Mouse (Mus musculus) limb, embryonic 10.5 days (tissue): Measurements from ENCODE around the gene Kcnq5. TPM values are rescaled to one million over a fixed set of nuclear protein-coding genes. Genes with fewer than 3 reads are reported as not detected.
"Not testable (repeated sequence)": the region's sequence is repeated elsewhere in the genome, so short reads cannot be mapped to it uniquely, and the experiment has no call there.

ENCODE experiments used
- DNase-seq: peaks from one replicate; pipeline ENCODE4 v3.0.0-alpha.2; 2017; ENCODE audit warnings: low spot score
- H3K27ac ChIP-seq: fragments of 300-500 bp; sonication (generic); 2 replicates; pipeline ENCODE4 v1.5.1; 2016; ENCODE audit warnings: mild to moderate bottlenecking
- H3K27me3 ChIP-seq: fragments of 300-500 bp; sonication (generic); 2 replicates; pipeline ENCODE4 v1.6.1; 2016; ENCODE audit warnings: low read depth, mild to moderate bottlenecking; ENCODE audit not compliant: poor library complexity, severe bottlenecking
- H3K36me3 ChIP-seq: fragments of 300-500 bp; sonication (generic); 2 replicates; pipeline ENCODE4 v1.6.1; 2016; ENCODE audit warnings: mild to moderate bottlenecking, moderate library complexity
- H3K4me1 ChIP-seq: fragments of 300-500 bp; sonication (generic); 2 replicates; pipeline ENCODE4 v1.6.1; 2016
- H3K4me3 ChIP-seq: fragments of 300-500 bp; sonication (generic); 2 replicates; pipeline ENCODE4 v1.5.1; 2016; ENCODE audit warnings: mild to moderate bottlenecking, moderate library complexity
- H3K9me3 ChIP-seq: fragments of 300-500 bp; sonication (generic); replicated peaks from 2 replicates; pipeline ENCODE4 v1.6.1; 2016; ENCODE audit warnings: mild to moderate bottlenecking
- WGBS: fragments of 180-500 bp; shearing (Covaris S2); methylation state at CpG from one replicate; pipeline ENCODE4 v1.1.7; 2016; 5-methylcytosine and 5-hydroxymethylcytosine counted together
- polyA plus RNA-seq: library from polyadenylated mRNA; unstranded; fragments of >200 nt; fragmentation: Nextera tagmentation; extraction: Ambion mirVana; gene quantifications from 2 replicates; pipeline ENCODE4 v1.2.1, GENCODE M21; 2016

Gene Kcnq5
- polyA plus RNA-seq, 1 experiment from 2014 or later = 0.81 TPM

DNA sequence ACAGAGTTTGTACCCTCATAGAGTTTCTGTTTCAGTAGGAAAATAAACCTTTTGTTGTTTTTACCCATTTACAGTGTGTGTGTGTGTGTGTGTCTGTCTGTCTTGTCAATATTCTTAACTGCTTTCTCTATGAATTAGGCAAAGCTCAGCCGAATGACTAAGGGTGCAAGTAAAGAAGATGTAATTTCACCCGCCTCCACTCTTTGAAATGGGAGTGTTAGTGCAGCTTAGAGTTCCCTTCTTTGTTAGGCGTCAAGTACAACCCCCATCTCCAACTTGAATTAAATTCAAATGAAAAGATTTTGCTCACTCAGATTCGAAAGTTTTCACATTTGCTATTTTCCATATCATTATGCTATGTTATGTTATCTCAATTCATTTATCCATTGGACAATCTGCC lies 361.1 kb downstream of the Kcnq5 start:
- Histone ChIP-seq H3K4me1 (no peaks in the 10 kb centered on the region), H3K27me3 (no peaks in the 10 kb centered on the region), H3K36me3 (no peaks in the 10 kb centered on the region), H3K27ac (no peak overlapping the region), H3K9me3 (no peaks in the 10 kb centered on the region), H3K4me3 (no peak overlapping the region)
- DNase-seq = no peak
- 87% methylated on average over 4 of the region's 4 CpGs for WGBS

DNA sequence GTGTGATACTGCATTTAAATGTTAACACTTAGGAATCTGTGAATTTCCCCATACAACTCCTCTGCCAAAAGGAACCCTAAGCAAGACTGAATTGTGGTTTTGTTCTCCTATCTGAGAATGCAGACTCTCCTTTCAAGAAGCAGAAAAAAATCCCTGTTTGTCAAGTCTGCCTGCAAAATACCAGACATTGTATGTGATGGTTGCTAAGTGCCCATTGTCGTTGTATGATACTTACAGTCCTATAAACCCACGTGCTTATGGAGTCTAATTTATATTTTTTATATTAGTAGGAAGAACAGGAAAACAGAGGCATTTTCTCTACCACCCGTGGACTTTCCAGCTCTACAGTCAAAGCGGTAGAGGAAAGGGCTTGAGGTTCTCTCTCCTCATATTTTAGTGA lies 367.9 kb downstream of the Kcnq5 start:
- no peak overlapping the region for H3K27ac ChIP-seq
- H3K36me3 ChIP-seq = no peaks in the 10 kb centered on the region
- H3K9me3 ChIP-seq = no peaks in the 10 kb centered on the region
- H3K27me3 ChIP-seq = no peaks in the 10 kb centered on the region
- no peak for DNase-seq
- H3K4me1 ChIP-seq = no peaks in the 10 kb centered on the region
- 83% methylated on average over 4 of the region's 4 CpGs for WGBS
- H3K4me3 ChIP-seq = no peak overlapping the region

DNA sequence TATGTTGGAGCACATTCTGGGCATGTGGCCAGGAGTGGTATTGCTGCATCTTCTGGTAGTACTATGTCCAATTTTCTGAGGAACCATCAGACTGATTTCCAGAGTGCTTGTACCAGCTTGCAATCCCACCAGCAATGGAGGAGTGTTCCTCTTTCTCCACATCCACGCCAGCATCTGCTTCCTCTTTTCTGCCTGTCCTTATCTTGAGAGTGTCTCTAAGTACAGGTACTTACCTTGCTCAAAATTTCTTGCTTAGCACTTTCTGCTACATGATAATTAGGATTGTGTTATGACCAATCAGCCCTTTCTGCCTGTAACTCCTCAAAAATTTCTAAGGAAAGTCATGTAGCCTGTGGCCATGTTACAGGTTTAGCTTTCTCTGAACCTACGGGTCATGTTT lies 394.3 kb downstream of the Kcnq5 start:
- not testable (repeated sequence) for H3K9me3 ChIP-seq, H3K4me3 ChIP-seq, H3K36me3 ChIP-seq, H3K27me3 ChIP-seq, H3K4me1 ChIP-seq, H3K27ac ChIP-seq, DNase-seq
- WGBS = 91% methylated on average over 2 of the region's 2 CpGs

DNA sequence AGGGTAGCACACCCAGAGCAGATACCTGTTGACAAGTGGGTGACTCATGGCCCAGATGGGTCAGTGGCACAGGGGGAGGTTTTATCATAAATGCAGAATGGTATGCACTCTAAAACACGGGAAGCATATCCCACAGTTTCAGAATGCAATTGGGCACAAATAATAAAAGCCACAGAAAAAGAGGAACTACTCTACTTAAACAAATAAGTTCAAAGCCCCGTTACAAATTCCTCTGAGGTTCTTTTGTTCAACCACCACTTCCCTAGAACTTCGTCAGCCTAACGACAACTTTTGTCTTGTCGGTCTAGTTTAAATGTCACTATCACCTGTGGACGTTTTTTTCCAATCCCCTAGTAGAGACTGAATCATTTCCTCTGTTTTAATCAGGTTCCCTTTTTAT lies 407.1 kb downstream of the Kcnq5 start:
- H3K9me3 ChIP-seq = no peaks in the 10 kb centered on the region
- H3K27me3 ChIP-seq = no peaks in the 10 kb centered on the region
- no peak overlapping the region for H3K27ac ChIP-seq
- 83% methylated on average over 6 of the region's 6 CpGs for WGBS
- no peak for DNase-seq
- H3K4me1 ChIP-seq = no peaks in the 10 kb centered on the region
- H3K4me3 ChIP-seq = no peak overlapping the region
- H3K36me3 ChIP-seq = no peaks in the 10 kb centered on the region

DNA sequence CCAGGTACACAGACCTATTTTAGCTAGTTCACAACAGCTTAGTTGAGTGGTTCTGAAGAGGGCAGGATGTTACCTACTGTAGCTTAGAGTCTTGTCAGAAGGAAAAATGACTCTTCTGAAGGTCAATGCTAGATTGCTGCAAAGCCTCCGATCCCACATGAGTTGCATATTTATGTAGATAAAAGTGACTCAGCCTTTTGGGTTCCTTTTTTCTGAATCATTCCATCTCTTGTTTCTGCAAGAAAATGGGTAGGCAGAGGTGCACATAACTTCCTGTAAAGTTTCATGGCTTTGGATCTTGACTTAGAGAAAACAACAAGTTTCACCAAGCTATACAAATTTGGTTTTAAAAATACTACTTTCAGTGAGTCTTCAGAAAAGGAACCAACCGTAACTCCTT lies 409.0 kb downstream of the Kcnq5 start:
- H3K36me3 ChIP-seq = no peaks in the 10 kb centered on the region
- no peak overlapping the region for H3K4me3 ChIP-seq
- H3K9me3 ChIP-seq = no peaks in the 10 kb centered on the region
- no peaks in the 10 kb centered on the region for H3K4me1 ChIP-seq
- no peak for DNase-seq
- H3K27ac ChIP-seq = no peak overlapping the region
- no peaks in the 10 kb centered on the region for H3K27me3 ChIP-seq
- WGBS = 97% methylated on average over 2 of the region's 2 CpGs

- DNase-seq = no peak
Observed at GRCm38 (mm10) chr1:21543909-21544308, 417.8 kb downstream of the Kcnq5 start.

GRCm38 (mm10) chr1:21539486-21539885 lies 422.3 kb downstream of the Kcnq5 start:
- WGBS = 88% methylated on average over 2 of the region's 2 CpGs
- no peaks in the 10 kb centered on the region for H3K36me3 ChIP-seq
- H3K9me3 ChIP-seq = no peaks in the 10 kb centered on the region
- no peak overlapping the region for H3K4me3 ChIP-seq
- no peaks in the 10 kb centered on the region for H3K4me1 ChIP-seq
- DNase-seq = no peak
- H3K27ac ChIP-seq = no peak overlapping the region
- no peaks in the 10 kb centered on the region for H3K27me3 ChIP-seq

More at GRCm38 (mm10) chr1:21543909-21544308, 417.8 kb downstream of the Kcnq5 start:
- Histone ChIP-seq H3K27me3 (no peaks in the 10 kb centered on the region), H3K27ac (no peak overlapping the region), H3K4me3 (no peak overlapping the region), H3K36me3 (no peaks in the 10 kb centered on the region), H3K4me1 (no peaks in the 10 kb centered on the region), H3K9me3 (no peaks in the 10 kb centered on the region)

DNA sequence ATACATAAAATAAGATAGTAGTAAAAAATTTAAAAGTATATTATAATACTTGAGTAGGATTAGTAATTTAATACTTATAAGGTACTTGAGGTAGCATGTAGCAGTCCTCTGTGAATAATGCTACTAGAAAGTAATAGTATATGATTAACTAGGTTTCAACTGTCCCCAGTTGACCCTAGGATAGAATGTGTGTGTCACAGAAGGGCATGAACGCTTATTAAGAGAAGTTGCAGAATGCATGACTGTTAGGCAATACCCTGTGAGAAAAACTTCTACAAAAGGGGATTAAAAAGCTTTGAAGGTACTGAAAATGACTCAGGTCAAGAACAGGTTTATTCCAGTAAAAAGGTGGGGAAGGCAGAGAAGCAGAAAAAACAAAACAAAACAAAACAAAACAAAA lies 430.9 kb downstream of the Kcnq5 start:
- no peaks in the 10 kb centered on the region for H3K9me3 ChIP-seq
- H3K27ac ChIP-seq = no peak overlapping the region
- H3K4me1 ChIP-seq = no peaks in the 10 kb centered on the region
- WGBS = 83% methylated on average over 1 of the region's 1 CpGs
- H3K27me3 ChIP-seq = no peaks in the 10 kb centered on the region
- H3K36me3 ChIP-seq = no peaks in the 10 kb centered on the region
- no peak for DNase-seq
- no peak overlapping the region for H3K4me3 ChIP-seq

GRCm38 (mm10) chr1:21521995-21522394 lies 439.7 kb downstream of the Kcnq5 start:
- no peak overlapping the region for H3K27ac ChIP-seq
- no peaks in the 10 kb centered on the region for H3K9me3 ChIP-seq
- 81% methylated on average over 10 of the region's 10 CpGs for WGBS
- H3K36me3 ChIP-seq = no peaks in the 10 kb centered on the region
- H3K27me3 ChIP-seq = no peaks in the 10 kb centered on the region
- DNase-seq = no peak
- H3K4me1 ChIP-seq = no peaks in the 10 kb centered on the region
- no peak overlapping the region for H3K4me3 ChIP-seq

DNA sequence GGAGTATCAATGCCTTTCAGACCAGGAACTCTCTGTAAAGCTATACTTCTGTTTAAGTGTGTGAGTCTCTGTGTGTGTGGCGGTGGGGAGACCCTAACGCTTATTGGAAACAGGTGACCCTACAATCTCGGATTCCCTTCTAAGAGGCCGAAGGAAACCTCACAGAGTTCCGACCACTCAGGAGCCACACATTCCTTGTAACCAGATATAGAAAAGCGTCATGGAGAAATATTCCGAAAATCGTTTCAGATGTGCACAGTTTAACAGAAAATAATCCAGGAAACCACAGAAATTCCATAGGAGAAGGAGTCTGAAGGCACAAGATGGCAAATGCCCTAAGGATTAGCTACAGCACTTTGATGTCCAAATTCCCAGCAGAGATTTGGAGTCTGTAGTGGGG lies 440.3 kb downstream of the Kcnq5 start:
- 66% methylated on average over 8 of the region's 8 CpGs for WGBS
- no peak for DNase-seq

DNA sequence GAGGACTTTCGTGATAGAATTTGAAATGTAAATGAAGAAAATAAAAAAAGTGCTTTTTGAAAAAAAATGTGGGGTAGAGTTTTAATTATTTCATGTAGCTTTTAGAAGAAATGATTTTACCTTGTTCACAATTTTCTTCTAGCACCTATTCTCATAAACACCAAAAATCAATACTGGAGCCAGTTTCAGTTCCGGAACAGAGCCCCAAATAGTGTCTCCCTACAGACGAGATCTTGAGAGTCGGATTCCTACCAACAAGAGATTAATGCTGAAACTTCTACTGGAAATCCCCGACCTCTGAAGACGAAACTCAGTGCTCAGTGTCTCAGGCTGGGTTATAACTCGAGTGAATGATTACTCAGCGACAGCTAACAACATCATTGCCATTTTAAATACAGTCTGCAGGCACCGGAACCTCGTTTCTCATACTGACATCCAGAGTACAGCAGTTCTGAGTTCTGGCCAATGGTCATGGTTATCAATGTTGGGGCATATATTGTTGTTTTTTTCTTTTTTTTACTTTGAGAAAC lies 441.6 kb downstream of the Kcnq5 start:
- Histone ChIP-seq H3K9me3 (no peaks in the 10 kb centered on the region), H3K36me3 (no peaks in the 10 kb centered on the region), H3K27me3 (no peaks in the 10 kb centered on the region), H3K27ac (no peak overlapping the region), H3K4me3 (no peak overlapping the region), H3K4me1 (no peaks in the 10 kb centered on the region)
- WGBS = 83% methylated on average over 10 of the region's 10 CpGs
- DNase-seq = no peak

More for the DNA sequence above, 440.3 kb downstream of the Kcnq5 start:
- no peaks in the 10 kb centered on the region for H3K27me3 ChIP-seq
- H3K4me3 ChIP-seq = no peak overlapping the region
- no peak overlapping the region for H3K27ac ChIP-seq
- H3K9me3 ChIP-seq = no peaks in the 10 kb centered on the region
- no peaks in the 10 kb centered on the region for H3K36me3 ChIP-seq
- no peaks in the 10 kb centered on the region for H3K4me1 ChIP-seq

DNA sequence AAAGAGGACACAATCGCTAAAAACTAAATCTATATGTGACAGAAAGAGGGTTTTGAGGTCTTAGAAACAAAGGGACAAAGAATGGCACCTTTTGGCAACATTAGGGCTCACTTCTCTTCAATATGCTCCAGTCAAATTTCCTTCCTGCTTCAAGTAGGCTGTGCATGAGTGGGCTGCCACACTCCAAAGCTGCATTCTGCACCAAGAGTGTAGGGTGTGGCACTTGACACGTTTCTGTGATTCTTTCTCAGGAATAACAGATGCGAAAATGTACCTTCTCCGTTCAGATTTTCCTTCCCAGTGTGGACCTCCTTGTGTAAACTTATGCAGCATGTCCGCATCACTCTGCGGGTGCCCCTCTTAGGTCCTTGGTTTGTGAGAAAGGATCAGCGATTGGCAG lies 455.1 kb downstream of the Kcnq5 start:
- DNase-seq = no peak
- H3K9me3 ChIP-seq = no peaks in the 10 kb centered on the region
- no peak overlapping the region for H3K4me3 ChIP-seq
- WGBS = 82% methylated on average over 7 of the region's 7 CpGs
- no peaks in the 10 kb centered on the region for H3K27me3 ChIP-seq
- H3K36me3 ChIP-seq = no peaks in the 10 kb centered on the region
- H3K4me1 ChIP-seq = no peaks in the 10 kb centered on the region
- no peak overlapping the region for H3K27ac ChIP-seq

- no peak for DNase-seq
- Histone ChIP-seq H3K27me3 (no peaks in the 10 kb centered on the region), H3K4me3 (no peak overlapping the region), H3K4me1 (peaks cover 3% of the 10 kb centered on the region; the same call in 1 of the 2 replicates), H3K27ac (no peak overlapping the region), H3K9me3 (no peaks in the 10 kb centered on the region), H3K36me3 (no peaks in the 10 kb centered on the region)
- 71% methylated on average over 10 of the region's 10 CpGs for WGBS
Observed at GRCm38 (mm10) chr1:21499815-21500534, 461.8 kb downstream of the Kcnq5 start.

DNA sequence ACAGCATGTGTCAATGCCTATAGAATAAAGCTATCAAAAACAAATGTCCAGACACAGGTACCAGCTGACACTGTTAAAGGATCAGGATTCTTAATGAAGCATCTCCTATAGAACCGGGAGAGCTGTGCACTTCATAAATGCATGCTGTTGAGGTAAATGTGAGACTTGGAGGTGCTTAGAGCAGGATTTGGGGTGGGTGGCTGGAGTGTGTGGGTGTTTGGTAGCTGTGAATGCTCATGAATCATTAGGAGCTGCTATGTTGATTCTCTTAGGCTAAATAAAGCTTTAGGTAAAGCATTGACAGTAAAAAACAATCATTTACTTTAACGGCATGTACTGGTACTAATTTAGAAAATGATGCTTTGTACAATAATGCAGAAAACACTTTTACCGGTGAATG lies 465.4 kb downstream of the Kcnq5 start:
- H3K27ac ChIP-seq = no peak overlapping the region
- no peaks in the 10 kb centered on the region for H3K36me3 ChIP-seq
- no peaks in the 10 kb centered on the region for H3K9me3 ChIP-seq
- peaks cover 3% of the 10 kb centered on the region; the same call in 1 of the 2 replicates for H3K4me1 ChIP-seq
- 91% methylated on average over 3 of the region's 3 CpGs for WGBS
- no peaks in the 10 kb centered on the region for H3K27me3 ChIP-seq
- H3K4me3 ChIP-seq = no peak overlapping the region
- no peak for DNase-seq
